Mouse (Mus musculus): ENCODE data around the gene Eps8l3. TPM values are rescaled to one million over a fixed set of nuclear protein-coding genes. Genes with fewer than 3 reads are reported as not detected.

Gene Eps8l3
- polyA plus RNA-seq, 2 experiments = 0.02 TPM; not detected in 1

DNA sequence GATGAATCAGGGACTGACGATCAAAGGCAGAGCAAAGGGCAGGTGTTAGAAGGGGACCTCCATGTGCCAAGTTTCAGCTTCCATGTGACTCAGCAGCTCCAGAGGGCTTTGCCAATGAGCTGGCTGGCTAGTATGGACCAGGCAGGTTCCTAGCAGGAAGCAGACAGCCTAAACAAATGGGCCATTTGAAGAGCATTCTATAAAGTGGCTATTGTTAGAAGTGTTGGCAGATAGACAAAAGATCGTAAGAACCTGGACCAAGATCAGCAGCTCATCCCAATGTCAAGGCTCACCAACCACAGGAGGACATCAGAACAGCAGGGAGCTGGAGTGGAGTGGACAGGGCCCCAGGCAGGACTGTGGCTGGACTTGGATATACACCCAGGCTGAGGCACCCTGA is 32.5 kb upstream of the Eps8l3 start:
- ATAC-seq (ENCODE audit: insufficient read depth) (no peak), DNase-seq (ENCODE audit: low read depth in 3 of 3, low spot score in 3 of 3) (no peak)
- no peak for TF ChIP-seq CTCF (IDR thresholded peaks at IDR 0.05; ENCODE audit: low read depth)
- no peak for TF ChIP-seq EP300 (IDR thresholded peaks at IDR 0.05; ENCODE audit: low read depth)
- Histone ChIP-seq H3K4me1 (replicated peaks; ENCODE audit: control insufficient read depth in 2 of 2, insufficient read depth in 2 of 2, low read length in 1 of 2) (no peaks in the 10 kb centered on the region; a peak in 1 of 4 replicates), H3K27me3 (ENCODE audit: control insufficient read depth, insufficient read depth, low read length) (no peaks in the 10 kb centered on the region), H3K4me3 (ENCODE audit: insufficient read depth in 1 of 2, low read depth in 2 of 2, low read length in 2 of 2) (no peak overlapping the region), H3K4me2 (ENCODE audit: low read depth) (no peak overlapping the region), H3K9me3 (ENCODE audit: control insufficient read depth, low read length) (no peaks in the 10 kb centered on the region), H3K9ac (replicated peaks) (no peak overlapping the region), H3K36me3 (replicated peaks; ENCODE audit: control insufficient read depth, insufficient read depth, low read depth) (no peaks in the 10 kb centered on the region), H3K27ac (no peak overlapping the region)
- WGBS (ENCODE audit: insufficient replicate concordance) = 67% methylated on average over 2 of the region's 2 CpGs

DNA sequence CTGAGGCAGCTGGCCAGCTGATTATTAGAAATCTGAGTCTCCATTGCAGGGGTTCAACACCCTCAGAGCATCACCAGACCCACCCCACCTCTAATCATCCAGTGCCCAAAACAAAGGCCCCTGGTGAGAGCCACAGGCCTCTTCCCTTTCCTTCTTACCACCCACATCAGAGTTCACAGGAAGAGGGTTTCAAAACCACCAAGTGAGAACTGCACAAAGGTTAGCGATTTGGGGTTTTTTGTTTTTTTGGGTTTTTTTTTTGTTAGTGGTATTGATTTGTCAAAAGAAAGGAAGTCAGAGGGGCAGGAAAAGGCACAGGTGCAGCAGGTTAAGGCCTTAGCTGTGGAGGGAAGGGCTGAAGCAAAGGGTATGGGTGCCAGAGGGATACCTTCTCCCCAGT is 30.9 kb upstream of the Eps8l3 start:
- H3K9ac ChIP-seq (replicated peaks) = no peak overlapping the region
- H3K27me3 ChIP-seq (ENCODE audit: control insufficient read depth, insufficient read depth, low read length) = no peaks in the 10 kb centered on the region
- no peak overlapping the region for H3K27ac ChIP-seq
- DNase-seq (ENCODE audit: low read depth in 3 of 3, low spot score in 3 of 3) (no peak), ATAC-seq (ENCODE audit: insufficient read depth) (no peak)
- H3K9me3 ChIP-seq (ENCODE audit: control insufficient read depth, low read length) = no peaks in the 10 kb centered on the region
- no peak overlapping the region for H3K4me2 ChIP-seq (ENCODE audit: low read depth)
- no peak for TF ChIP-seq CTCF (IDR thresholded peaks at IDR 0.05; ENCODE audit: low read depth)
- TF ChIP-seq EP300 (IDR thresholded peaks at IDR 0.05; ENCODE audit: low read depth) = no peak
- H3K4me3 ChIP-seq (ENCODE audit: insufficient read depth in 1 of 2, low read depth in 2 of 2, low read length in 2 of 2) = no peak overlapping the region
- H3K36me3 ChIP-seq (replicated peaks; ENCODE audit: control insufficient read depth, insufficient read depth, low read depth) = no peaks in the 10 kb centered on the region
- peaks cover 0 to 5% of the 10 kb centered on the region in 2 experiments; a peak in 1 of 4 replicates for H3K4me1 ChIP-seq (replicated peaks; ENCODE audit: control insufficient read depth in 2 of 2, insufficient read depth in 2 of 2, low read length in 1 of 2)
- 15% methylated on average over 1 of the region's 1 CpGs for WGBS (ENCODE audit: insufficient replicate concordance)

DNA sequence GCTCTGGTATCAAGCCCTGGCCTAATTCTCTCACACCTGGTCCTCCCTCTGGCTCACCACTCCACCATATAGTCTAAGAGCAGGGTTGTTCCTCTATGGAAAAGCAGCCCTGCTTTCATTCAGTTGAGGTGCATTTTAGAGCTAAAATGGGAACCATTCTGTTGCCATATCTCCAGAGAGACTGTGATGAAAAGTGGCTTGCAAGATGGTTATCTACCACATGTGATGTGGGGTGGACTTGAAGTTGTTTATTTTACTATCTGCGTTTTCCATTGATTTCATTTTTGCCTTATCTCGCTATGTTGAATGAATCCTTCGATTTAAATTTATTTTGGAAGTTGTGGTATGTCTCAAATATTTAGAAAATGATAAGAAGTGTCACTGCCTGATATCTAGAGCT is 30.2 kb upstream of the Eps8l3 start:
- Histone ChIP-seq H3K4me3 (ENCODE audit: insufficient read depth in 1 of 2, low read depth in 2 of 2, low read length in 2 of 2) (no peak overlapping the region), H3K36me3 (replicated peaks; ENCODE audit: control insufficient read depth, insufficient read depth, low read depth) (no peaks in the 10 kb centered on the region), H3K4me1 (replicated peaks; ENCODE audit: control insufficient read depth in 2 of 2, insufficient read depth in 2 of 2, low read length in 1 of 2) (peaks cover 0 to 5% of the 10 kb centered on the region in 2 experiments; a peak in 1 of 4 replicates), H3K27me3 (ENCODE audit: control insufficient read depth, insufficient read depth, low read length) (no peaks in the 10 kb centered on the region), H3K4me2 (ENCODE audit: low read depth) (no peak overlapping the region), H3K27ac (no peak overlapping the region), H3K9ac (replicated peaks) (no peak overlapping the region), H3K9me3 (ENCODE audit: control insufficient read depth, low read length) (no peaks in the 10 kb centered on the region)
- ATAC-seq (ENCODE audit: insufficient read depth) (no peak), DNase-seq (ENCODE audit: low read depth in 3 of 3, low spot score in 3 of 3) (no peak)
- WGBS (ENCODE audit: insufficient replicate concordance) = 18% methylated on average over 3 of the region's 3 CpGs
- TF ChIP-seq CTCF (IDR thresholded peaks at IDR 0.05; ENCODE audit: low read depth) = no peak
- no peak for TF ChIP-seq EP300 (IDR thresholded peaks at IDR 0.05; ENCODE audit: low read depth)

DNA sequence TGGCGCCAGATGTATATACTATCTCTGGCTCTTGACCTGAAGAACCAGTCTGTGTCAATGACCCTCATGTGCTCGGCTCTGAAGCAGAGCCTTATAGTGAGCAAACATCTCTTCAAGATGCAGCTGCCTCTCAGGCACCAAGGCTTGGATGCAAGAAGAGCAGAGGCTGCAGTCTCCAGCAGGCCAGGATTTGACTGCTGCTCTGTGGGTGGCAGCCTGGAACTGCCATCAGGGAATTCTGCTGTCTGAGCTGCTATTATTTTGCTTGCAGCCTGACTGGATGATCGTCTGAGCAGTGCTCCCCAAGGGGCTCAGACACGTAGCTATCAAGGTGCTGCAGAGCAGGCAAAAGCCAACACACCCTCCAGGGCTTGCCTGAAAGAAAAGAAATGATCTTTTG is 28.9 kb upstream of the Eps8l3 start:
- H3K27me3 ChIP-seq (ENCODE audit: control insufficient read depth, insufficient read depth, low read length) = no peaks in the 10 kb centered on the region
- no peak for DNase-seq (ENCODE audit: low read depth in 3 of 3, low spot score in 3 of 3)
- no peak overlapping the region for H3K4me2 ChIP-seq (ENCODE audit: low read depth)
- TF ChIP-seq CTCF (IDR thresholded peaks at IDR 0.05; ENCODE audit: low read depth) (no peak), EP300 (IDR thresholded peaks at IDR 0.05; ENCODE audit: low read depth) (no peak)
- no peak overlapping the region for H3K27ac ChIP-seq
- H3K9me3 ChIP-seq (ENCODE audit: control insufficient read depth, low read length) = no peaks in the 10 kb centered on the region
- 42% methylated on average over 4 of the region's 4 CpGs for WGBS (ENCODE audit: insufficient replicate concordance)
- no peaks in the 10 kb centered on the region for H3K36me3 ChIP-seq (replicated peaks; ENCODE audit: control insufficient read depth, insufficient read depth, low read depth)
- H3K4me1 ChIP-seq (replicated peaks; ENCODE audit: control insufficient read depth in 2 of 2, insufficient read depth in 2 of 2, low read length in 1 of 2) = peaks cover 0 to 5% of the 10 kb centered on the region in 2 experiments; a peak in 1 of 4 replicates
- ATAC-seq (ENCODE audit: insufficient read depth) = no peak
- no peak overlapping the region for H3K9ac ChIP-seq (replicated peaks)
- H3K4me3 ChIP-seq (ENCODE audit: insufficient read depth in 1 of 2, low read depth in 2 of 2, low read length in 2 of 2) = no peak overlapping the region

DNA sequence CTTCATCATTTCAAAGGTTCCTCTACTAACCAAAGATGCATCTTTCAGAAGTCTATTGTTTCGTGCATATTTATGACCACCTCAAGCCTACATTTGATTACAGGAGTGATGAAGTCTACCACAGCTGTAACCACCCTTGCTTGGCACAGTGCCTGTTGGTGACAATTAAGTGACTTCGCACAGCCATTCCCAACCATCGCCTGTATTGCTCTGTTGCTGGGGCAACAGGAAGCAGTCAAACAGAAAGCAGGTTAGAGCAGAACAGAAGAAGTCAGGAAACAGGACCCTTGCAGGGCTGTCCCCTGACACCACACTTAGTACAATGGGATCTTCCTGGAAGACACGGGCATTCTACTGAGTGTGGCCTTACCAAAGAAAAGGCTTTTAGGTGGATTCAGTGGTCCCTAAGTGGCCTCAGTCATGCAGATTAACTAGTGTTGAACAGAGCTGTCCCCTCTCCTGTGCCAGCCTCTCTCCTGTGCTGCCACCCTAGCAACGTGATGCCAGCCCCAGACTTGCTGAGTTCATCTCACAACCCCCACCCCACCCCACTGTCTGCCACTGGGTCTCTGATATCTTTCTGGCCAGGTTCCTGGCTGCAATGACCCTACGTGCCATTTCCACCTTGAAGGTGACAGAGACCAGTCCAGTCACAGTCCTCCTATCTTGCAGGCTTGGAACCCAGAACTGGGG is 27.9 kb upstream of the Eps8l3 start:
- TF ChIP-seq CTCF (IDR thresholded peaks at IDR 0.05; ENCODE audit: low read depth) (no peak), EP300 (IDR thresholded peaks at IDR 0.05; ENCODE audit: low read depth) (no peak)
- Histone ChIP-seq H3K4me2 (ENCODE audit: low read depth) (no peak overlapping the region), H3K27me3 (ENCODE audit: control insufficient read depth, insufficient read depth, low read length) (no peaks in the 10 kb centered on the region), H3K4me3 (ENCODE audit: insufficient read depth in 1 of 2, low read depth in 2 of 2, low read length in 2 of 2) (no peak overlapping the region), H3K4me1 (replicated peaks; ENCODE audit: control insufficient read depth in 2 of 2, insufficient read depth in 2 of 2, low read length in 1 of 2) (peaks cover 0 to 5% of the 10 kb centered on the region in 2 experiments; a peak in 1 of 4 replicates), H3K27ac (no peak overlapping the region), H3K9ac (replicated peaks) (no peak overlapping the region), H3K9me3 (ENCODE audit: control insufficient read depth, low read length) (no peaks in the 10 kb centered on the region), H3K36me3 (replicated peaks; ENCODE audit: control insufficient read depth, insufficient read depth, low read depth) (no peaks in the 10 kb centered on the region)
- no peak for ATAC-seq (ENCODE audit: insufficient read depth)
- 35% methylated on average over 6 of the region's 6 CpGs for WGBS (ENCODE audit: insufficient replicate concordance)
- no peak for DNase-seq (ENCODE audit: low read depth in 3 of 3, low spot score in 3 of 3)
